Mouse (Mus musculus): ENCODE measurements around the gene Dock4. TPM values are rescaled to one million over a fixed set of nuclear protein-coding genes. Genes with fewer than 3 reads are reported as not detected.

The Dock4 gene
- 10 to 100 TPM in 2 of 4 experiments, 1 to 10 TPM in 2; 7.9 to 11.6 (median 9.4) TPM for total RNA-seq (2022)

DNA sequence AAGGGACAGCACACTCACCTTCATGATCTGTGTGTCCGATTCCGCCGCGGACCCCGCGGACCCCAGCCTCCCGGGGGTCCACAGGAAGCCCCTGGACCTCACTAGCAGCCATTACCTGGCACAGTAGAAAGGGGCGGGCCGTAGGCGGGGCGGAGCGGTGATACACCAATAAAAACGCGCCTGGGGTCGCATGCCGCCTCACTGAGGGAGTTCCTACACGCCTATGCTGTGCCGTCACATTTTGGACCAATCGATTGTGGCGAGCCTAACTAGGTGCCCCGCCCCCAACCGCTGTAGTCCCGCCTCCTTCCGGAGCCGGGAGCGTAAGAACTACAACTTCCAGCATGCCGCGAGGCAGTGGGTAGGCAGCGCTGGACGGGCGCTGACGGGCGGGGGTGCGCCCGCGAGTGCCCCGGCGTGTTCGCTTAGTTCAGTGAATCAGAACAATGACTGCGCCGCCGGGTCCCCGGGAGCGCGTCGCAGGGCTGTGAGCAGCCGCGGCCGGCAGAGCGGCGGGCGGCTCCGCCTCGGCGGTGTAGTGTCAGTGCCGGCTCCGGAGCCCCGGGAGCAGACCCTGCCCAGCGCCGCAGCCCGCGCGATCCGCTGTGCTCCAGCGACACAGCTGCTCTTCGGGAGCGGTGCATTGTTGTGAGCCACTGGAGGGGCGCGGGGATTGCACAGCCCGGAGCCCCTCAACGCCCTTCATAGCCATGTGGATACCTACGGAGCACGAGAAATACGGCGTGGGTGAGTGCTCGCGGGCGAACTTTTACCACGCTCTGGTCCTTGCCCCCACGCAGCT lies at the start of gene Dock4, which contains the start of gene Zfp277:
Gene Dock4 (plus strand): TSS at position 305 of the 802 bp plus-strand sequence.
Gene Zfp277 (minus strand): TSS at position 255 of the 802 bp plus-strand sequence.
- peak; percentile 99 for DNase-seq (ENCODE audit: low spot score in 2 of 2)

DNA sequence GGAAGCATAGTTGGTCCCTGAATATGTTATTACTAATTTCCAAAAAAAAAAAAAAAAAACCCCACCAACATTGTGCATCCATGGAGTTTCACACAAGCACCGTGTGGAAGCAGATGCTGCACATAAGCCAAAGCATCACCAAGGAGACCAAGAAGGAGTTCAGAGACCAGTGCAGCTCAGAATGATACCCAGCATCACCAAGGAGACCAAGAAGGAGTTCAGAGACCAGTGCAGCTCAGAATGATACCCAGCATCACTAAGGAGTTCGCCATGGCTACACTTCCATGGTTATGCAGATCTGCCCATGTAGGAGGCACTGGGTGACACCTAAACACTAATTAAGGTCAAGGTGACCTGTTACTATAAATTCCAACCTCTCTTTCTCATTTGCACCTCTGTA lies 46.8 kb upstream of the Dock4 start:
- no peak for DNase-seq (ENCODE audit: low spot score in 2 of 2)

DNA sequence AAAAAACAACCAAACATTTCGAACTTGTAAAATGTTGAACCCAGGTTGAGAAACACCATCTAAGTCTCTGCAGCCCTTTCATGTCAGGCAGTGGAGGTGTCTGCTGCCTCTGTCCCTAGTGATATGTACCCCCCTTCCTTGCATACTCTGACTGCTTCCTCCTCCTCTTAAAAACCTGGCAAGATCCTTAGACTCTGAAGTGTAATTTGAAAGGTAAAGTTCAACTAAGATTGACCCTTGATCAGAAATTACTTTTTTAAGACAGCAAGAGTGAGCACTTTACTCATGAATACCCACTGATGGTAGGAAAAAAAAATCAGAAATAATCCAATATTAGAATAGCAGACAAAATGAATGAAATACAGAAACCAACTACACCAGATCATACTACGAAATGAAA lies 46.4 kb upstream of the Dock4 start:
- no peak for DNase-seq (ENCODE audit: low spot score in 2 of 2)

DNA sequence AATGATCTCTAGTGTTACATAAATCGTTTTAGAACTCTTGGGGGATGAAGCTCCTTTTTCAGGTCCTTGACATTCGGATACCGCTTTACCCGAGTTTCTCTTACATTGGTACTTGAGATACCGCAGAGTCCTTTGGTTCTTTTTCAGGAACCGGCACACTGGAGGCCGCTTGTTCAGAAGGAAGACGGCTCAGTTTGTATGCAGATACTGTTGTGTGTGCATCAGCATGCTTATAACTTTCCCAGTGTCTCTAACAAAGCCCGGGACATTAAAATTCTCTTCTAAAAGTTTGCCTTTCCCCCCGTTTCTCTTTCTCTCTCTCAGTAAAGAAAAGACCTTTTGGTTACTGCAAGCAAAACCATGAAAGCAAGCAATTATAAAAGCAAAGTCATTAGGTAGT lies 45.9 kb upstream of the Dock4 start:
- DNase-seq (ENCODE audit: low spot score in 2 of 2): no peak

DNA sequence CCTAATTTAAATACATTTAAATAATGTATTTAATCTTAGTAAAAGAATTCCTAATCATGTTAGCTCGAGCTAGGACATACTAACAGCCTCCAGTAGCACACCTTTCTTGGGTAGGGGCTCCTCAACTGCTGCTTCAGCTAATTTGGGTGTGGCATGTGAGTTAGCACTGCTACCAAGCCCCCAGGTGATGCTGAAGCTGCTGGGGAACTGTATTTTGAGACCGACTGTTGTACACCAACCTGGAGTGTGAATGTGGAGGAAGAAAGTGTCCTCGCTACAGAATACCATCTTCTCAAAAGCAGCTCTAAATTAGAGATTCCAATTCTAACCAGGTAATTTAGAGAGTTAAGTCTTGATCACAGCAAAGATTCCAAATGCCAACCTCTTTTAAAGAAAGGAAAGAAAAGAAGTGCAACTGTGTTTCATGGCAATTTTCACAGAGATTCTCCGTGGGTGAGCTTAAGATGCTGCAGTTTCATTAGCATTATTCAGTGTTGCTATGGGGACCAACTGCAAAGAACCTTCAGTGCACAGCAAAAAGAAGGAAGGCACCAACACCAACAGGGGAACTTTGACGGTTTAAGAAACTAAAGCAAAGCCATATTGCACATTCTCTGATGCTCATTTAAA lies 31.0 kb upstream of the Dock4 start:
- DNase-seq (ENCODE audit: low spot score in 2 of 2): no peak

DNA sequence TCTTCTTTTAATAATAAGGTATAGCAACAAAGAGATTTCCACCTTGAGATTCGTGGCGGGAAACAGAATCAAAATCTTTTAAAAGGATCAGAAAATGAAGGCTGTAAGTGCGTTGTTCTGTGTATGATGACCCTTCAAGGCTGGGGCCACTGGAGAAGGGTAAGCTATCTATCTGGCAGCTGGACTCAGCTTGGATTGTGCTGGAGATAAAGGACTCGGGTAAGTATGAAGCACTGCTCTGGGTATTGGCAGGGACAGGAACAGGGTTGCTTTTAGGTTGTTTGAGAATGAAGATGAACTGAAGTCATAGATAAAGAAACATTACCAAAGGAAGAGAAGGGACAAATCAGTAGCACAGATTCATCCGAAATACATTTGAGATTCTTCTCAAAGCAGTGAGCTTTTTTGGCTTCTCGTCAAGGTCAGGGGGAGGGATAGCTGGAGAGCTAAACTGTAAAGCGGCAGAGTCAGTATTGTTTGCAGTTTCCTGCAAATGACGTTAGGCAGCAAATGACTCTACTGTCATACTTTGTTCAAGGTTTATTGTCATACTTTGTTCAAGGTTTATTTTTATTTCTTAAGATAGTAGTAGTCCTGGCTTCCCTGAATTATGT lies 30.3 kb upstream of the Dock4 start:
- DNase-seq (ENCODE audit: low spot score in 2 of 2): no peak

DNA sequence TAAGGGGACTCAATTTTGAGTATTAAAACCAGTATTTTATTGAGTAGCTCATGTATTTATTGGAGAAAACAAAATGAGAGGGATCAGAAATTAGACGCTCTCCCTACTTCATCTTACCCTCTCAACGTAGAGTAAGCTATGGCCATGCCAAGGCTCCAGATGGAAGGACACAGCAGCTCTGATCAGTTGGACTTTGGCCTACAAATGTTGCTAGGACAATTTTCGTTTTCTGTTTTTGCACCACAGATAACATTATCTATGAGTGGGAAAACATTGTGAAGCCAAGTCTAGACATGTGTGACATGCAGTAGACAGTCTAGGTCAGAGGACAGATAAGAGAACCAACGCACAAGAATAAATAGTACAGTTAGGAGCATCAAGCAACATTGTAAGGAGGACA lies 28.5 kb upstream of the Dock4 start:
- no peak for DNase-seq (ENCODE audit: low spot score in 2 of 2)

DNA sequence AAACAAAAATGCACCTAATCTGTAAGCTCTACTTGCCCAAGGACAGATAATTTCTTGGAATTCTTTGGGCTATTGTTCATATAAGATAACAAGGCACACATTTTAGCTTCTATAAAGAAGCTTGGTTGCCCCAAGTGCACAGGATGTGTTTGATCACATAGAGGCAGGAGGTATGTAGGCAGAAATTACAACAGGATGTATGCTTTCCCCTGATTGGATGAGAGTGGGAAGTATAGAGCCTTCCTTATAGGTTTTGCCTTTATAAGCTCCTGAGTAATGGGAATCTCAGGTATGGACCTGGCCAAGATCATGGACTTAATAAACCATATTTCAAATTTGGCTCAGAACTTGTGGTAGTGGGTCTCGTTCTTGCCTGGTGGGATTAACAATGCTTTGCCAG lies 20.8 kb upstream of the Dock4 start:
- no peak for DNase-seq (ENCODE audit: low spot score in 2 of 2)

DNA sequence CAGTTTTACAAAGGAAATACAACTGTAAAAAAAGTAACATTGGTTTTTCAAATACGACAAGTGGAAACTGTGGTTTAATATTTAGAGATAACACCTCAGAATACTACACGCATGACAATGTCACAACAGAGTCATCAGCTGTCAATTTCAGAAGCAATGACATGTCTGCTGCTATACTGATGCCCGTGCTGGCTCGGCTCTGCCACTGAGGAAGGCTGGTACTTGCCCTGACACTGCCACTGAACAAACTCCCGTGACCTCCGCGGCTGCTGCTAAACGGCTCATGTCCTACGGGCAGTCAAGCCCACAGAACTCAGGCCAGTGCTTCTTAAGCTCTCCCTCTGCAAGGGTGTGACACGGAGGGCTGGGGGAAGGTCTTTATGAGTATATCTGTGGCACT lies 18.1 kb upstream of the Dock4 start:
- DNase-seq (ENCODE audit: low spot score in 2 of 2): no peak

DNA sequence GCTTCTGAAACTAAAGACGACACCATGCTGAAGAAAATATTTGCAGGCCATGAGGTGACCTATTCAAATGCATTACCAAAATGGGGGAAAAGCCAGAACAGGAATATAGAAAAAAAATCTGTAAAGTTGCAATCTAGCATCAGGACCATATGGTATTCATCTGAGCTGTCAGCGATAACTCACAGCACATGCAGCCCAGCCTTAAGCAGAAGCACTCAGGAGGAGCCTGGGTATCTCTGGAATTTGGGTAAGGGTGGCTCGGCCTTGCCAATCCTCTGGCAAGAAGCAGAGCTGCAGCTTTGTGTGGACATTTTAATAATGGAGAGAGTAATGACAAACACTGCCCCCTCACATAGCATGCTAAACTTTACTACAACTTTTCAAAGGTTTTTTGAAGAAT lies 15.8 kb upstream of the Dock4 start:
- no peak for DNase-seq (ENCODE audit: low spot score in 2 of 2)

DNA sequence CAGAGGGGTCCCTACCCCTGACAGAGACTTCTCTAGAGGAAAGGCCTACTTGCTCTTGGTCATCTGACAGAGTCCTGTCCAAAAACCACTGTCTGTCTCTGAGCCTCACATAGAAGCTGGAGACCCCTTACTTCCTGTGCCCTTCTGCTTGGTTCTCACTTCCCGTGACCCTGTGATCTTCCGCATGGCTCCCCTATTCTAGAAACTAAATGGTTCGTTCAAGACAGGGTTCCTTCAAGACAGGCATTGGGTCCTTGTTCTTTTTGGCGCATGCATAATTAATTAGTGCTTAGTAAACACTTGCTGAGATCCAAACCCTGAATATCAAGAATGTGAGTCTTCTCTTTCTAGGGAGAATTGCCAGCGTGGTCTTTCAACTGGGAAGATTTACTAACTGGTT lies 14.7 kb upstream of the Dock4 start:
- no peak for DNase-seq (ENCODE audit: low spot score in 2 of 2)

DNA sequence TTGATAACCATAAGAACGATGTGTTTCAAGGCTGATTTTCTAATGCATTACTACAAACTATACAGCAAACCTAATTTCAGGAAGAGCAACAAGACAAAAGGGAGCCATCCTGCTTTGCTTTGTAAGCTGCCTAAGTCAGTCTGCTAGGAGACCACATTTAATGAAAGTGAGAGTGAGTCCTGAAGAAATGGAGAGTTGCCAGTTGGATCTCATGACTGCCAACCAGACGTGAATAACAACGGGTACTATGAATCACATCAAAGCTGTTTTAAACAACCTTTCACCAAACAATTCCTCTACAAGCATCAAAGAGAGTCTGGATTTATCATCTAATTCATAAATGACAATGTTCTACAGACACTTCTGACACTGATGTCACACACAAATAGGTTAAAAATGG lies 11.7 kb upstream of the Dock4 start:
- no peak for DNase-seq (ENCODE audit: low spot score in 2 of 2)

DNA sequence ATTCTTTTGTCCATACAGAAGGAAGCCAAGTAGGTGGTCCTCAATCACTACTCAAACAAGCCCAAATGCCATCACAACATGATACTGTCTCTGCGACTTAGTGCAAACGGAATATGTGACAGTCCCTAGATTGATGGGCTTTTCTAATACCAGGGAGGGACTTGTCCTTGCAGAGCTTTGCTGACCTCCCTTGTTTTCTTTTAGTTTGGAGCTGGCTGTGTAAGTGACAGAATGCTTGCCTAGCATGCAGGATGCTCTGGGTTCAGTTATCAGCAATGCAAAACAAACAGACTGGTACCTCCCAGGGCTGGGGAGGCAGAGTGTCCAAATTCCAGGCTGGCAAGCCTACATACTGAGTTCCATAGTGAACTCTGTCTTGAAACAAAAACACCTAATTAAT lies 7.7 kb upstream of the Dock4 start:
- no peak for DNase-seq (ENCODE audit: low spot score in 2 of 2)

DNA sequence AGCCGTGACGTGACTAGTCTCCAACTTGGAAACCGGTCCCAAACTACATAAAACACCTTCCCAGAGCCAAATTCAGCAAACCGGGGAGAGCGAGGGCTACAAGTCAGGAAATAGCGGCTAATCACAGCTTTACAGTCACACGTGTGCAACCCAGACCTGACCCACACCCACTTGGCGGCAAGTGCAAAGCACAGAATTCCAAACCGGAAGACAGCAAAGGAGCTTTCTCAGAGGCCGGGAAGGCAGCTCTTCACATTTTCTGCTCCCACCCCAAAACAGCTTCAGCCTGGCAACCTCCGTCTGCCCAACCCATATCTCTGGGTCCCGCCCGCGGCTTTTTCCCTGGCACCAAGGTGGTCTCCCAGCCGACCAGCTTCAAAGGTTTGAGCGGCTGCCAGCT lies 546 bp upstream of the Dock4 start:
- DNase-seq (ENCODE audit: low spot score in 2 of 2): peak in 1 of 2 experiments; percentile 12

DNA sequence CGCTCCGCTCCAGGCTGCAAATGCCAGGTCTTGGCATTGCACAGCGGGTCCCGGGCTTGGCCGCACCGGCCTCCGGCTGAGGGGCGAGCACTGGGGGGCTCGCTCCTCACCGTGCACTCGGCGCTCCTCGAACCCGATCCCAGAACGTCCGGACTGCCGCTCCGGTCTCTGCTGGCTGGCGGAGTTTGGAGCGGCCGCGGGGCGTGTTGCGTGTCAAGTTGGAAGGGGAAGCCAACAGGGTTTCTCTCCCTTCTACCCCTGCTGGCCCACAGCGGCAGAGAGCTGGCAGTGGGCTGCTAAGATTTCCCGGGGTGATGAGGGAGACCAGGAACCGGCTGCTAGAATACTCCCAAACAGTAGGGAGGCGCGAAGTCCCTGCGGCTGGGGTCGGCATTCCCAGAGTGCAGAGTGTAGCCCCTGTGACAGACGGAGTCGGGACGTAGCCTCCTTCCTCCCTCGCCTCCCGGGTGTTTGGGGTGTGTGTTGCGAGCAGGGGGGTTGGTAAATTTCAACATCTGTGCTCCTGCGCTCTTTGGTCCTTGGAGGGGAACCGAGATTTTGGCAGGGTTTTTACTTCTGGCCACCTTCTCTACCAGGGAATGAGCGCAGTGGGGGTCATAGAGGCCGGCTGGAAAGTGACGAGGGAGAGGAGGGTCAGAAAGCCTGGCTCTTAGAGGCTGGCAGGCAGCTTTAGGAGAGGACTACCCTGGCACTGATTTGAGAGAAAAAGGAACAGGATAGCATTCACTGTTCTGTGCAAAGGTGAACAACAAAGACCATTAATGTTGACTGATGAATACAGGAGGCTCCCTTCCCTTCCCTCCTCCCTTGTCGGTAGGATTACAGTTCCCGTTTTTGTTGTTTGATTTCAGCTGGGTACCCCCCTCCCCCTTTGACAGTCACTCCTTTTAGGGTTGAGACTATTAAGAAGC lies 964 bp downstream of the Dock4 start:
- DNase-seq (ENCODE audit: low spot score in 2 of 2): peak in 1 of 2 experiments; percentile 41

DNA sequence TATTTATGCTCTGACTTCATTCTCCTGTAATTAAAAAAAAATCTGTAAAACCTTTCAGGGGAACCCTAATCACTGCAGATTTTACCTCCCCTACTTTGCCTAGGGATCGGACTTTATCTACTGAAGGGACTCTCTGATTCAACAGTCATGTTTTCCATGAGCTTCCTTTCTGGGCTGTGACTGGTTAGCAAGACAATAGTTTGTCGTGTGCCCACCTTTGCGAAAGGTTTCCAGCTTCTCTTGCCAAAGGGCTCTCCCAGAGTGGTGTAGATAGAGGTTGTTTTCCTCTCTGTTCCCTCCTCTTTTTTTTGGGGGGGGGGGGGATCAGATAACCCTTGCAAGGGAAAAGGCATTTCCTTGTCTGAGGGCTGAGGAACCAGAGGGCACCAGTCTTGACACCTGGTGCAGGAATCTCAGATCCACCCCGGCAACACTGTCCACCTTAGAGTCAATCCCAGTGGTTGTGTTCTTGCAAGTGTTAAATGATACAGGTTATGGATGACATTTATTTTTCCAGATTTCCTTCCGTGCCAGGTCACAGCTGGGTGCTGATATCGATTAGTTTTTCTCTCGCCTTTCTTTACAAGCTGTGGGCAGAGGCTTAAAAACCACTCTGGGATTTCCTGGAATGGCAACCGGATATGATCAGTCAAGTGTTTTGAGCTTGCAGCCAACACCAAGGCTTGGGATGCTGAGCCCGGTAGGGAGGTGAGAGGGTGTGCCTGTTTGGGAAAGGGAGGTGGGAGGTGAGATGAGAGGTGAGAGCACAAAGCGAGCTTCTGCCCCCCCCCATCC lies 2.0 kb downstream of the Dock4 start:
- DNase-seq (ENCODE audit: low spot score in 2 of 2): no peak

DNA sequence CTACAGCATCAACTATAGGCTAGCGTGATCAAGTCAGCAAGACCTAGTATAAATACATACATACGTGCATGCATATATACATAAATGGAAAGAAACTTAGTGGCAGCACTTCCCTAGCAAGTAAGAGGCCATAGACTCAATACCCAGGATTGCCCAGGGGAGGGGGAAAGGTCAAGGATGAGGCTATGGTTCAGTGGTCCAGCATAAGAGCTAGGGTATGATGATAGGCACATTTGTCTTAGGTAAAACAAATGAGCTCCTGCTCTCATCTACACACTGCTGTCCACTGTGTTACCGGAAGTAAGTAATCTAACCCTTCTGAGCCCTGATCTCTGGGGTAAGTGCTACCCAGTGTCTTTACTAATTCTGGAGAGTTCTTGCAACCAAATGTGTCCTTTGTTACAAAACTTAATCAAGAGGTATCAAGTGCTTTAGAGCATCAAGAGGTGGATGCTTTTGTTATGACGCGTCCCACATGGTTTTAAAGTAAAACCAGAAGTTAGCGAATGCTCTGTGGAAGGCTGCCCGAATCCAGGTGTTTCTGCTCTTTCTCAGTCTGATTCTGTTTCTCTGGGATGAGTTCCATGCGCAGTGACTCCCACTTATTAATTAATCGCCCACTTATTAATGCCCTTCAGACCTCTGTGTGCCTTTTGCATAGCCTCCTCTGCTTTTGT lies 3.5 kb downstream of the Dock4 start:
- no peak for DNase-seq (ENCODE audit: low spot score in 2 of 2)

DNA sequence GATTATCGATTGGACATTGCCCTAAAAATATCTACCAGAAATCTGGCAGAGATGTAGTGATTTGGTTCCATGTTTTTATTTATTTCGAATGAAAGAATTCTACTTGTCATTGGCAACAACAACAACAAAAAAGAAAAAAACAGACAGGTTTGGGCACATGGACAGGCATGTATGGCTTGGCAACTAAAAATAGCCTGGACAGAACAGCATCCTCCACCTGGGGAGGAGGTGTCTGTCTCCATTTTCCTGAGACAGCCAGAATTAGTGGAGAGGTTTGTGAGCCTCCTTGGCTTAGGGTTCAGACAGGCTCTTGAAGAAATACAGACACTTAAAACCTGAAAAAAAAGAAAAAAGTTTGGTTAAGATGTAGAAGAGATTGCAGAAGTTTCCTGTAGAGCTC lies 10.8 kb downstream of the Dock4 start:
- DNase-seq (ENCODE audit: low spot score in 2 of 2): no peak

DNA sequence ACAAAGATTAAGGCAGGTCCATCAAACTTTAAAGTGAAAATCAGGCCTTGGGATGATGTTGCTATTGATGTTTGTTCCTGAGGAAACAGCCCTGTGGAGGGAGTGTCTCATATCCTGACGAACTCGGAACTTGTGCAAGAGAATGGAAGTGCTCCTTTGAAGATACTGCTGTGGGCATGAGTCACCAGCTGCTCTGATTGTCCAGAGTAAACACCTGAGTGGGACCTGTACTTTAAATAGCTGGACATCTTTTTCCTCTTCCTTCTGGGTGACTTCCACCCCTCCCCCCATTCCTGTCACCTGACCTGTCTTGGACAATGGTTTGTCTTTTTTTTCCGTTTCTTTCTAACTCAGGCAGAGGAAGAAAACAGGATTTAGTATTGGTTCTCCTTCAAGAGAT lies 13.2 kb downstream of the Dock4 start:
- DNase-seq (ENCODE audit: low spot score in 2 of 2): no peak

DNA sequence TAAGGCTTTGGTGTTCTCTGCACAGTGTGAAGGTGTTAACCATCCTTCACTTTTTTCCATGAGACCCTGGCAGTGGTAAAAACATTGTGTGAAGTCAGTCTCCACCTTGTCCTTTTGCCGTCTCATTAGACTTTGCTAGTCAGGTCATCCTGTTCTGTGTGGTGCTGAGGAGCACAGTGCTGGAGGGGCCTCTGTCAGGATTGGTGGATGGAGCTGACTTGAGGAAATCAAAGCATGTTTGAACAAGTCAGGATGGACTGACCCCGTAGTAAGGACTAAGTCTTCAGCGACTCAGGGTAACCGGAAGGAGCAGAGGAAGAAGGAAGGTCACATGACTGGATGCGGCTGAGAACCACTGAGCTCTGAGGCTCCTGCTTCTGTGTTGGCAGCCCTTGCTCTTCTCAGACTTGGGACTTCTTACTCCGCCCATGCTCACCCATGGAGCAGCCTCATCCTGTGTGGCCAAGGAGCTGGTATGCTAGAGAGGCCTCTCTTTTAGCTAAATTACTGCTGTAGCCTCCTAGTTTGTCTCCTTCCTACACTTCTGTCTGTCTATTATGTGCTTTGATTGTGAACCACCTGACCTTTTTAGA lies 14.0 kb downstream of the Dock4 start:
- DNase-seq (ENCODE audit: low spot score in 2 of 2): no peak

Data from gastrocnemius, adult 8-10 months (tissue).